Mouse (Mus musculus): ENCODE results near the gene Ppia.

GRCm38 (mm10) chr11:6420722-6421350, 5.6 kb downstream of the Ppia start:
- TF ChIP-seq MAFK (IDR thresholded peaks at IDR 0.05; ENCODE audit: insufficient replicate concordance, low read length) (no peak), CTCF (conservative IDR thresholded peaks at IDR 0.05 in 1 of 2, IDR thresholded peaks at IDR 0.05 in 1 of 2; ENCODE audit: low read depth in 2 of 2, low read length in 2 of 2) (no peak)
